Mouse (Mus musculus) intestine, postnatal 0 days (tissue): Measurements from ENCODE around the gene Aurkb. TPM values are rescaled to one million over a fixed set of nuclear protein-coding genes. Genes with fewer than 3 reads are reported as not detected.
A peak's percentile ranks its signal among the peaks of the same experiment; 100 is the strongest.

Experiments
- ATAC-seq: fragments of 200-750 bp; cut with Nextera tagmentation; 2 replicates; pipeline ENCODE4 v1.8.0; 2017; ENCODE audit warnings: mild to moderate bottlenecking, moderate TSS enrichment, moderate library complexity
- H3K27ac ChIP-seq: fragments of 300-500 bp; sonication (generic); 2 replicates; pipeline ENCODE4 v1.5.1; 2014; ENCODE audit warnings: mild to moderate bottlenecking, low read depth, low read length, moderate library complexity
- H3K27me3 ChIP-seq: fragments of 300-500 bp; sonication (generic); replicated peaks from 2 replicates; pipeline ENCODE4 v1.6.1; 2014; ENCODE audit warnings: low read length, mixed read lengths; ENCODE audit not compliant: control insufficient read depth, insufficient read depth
- H3K36me3 ChIP-seq: fragments of 300-500 bp; sonication (generic); 2 replicates; pipeline ENCODE4 v1.6.1; 2014; ENCODE audit warnings: mild to moderate bottlenecking, moderate library complexity; ENCODE audit not compliant: control insufficient read depth, insufficient read depth
- H3K4me1 ChIP-seq: fragments of 300-500 bp; sonication (generic); replicated peaks from 2 replicates; pipeline ENCODE4 v1.6.1; 2014; ENCODE audit warnings: antibody characterized with exemption, low read length, mixed read lengths; ENCODE audit not compliant: control insufficient read depth, insufficient read depth
- H3K4me2 ChIP-seq: fragments of 300-500 bp; sonication (generic); replicated peaks from 2 replicates; pipeline ENCODE4 v1.6.1; 2014; ENCODE audit warnings: low read depth, mild to moderate bottlenecking, moderate library complexity
- H3K4me3 ChIP-seq: fragments of 300-500 bp; sonication (generic); 2 replicates; pipeline ENCODE4 v1.5.1; 2014; ENCODE audit warnings: low read depth, low read length
- H3K9ac ChIP-seq: fragments of 300-500 bp; sonication (generic); 2 replicates; pipeline ENCODE4 v1.6.1; 2014; ENCODE audit warnings: mild to moderate bottlenecking, low read depth, low read length
- H3K9me3 ChIP-seq: fragments of 300-500 bp; sonication (generic); 2 replicates; pipeline ENCODE4 v1.6.1; 2016; ENCODE audit warnings: mixed run types; ENCODE audit not compliant: control insufficient read depth
- CTCF ChIP-seq: sonication (generic); IDR thresholded peaks from 2 replicates; pipeline ENCODE4 v1.5.1; 2016; ENCODE audit warnings: low read depth, mild to moderate bottlenecking, control low read depth, antibody characterized with exemption, moderate library complexity
- WGBS: fragments of 180-500 bp; shearing (Covaris S2); extraction: QIAGEN DNeasy Blood & Tissue Kit; methylation state at CpG from one replicate; pipeline ENCODE4 v1.1.7; 2014; 5-methylcytosine and 5-hydroxymethylcytosine counted together
- polyA plus RNA-seq: library from polyadenylated mRNA; unstranded; fragments of >200 nt; fragmentation: Nextera tagmentation; extraction: Ambion mirVana; gene quantifications from 2 replicates; pipeline ENCODE4 v1.2.1, GENCODE M21; 2015

Aurkb gene
- polyA plus RNA-seq, 1 experiment from 2014 or later, result 24.3 TPM

GRCm38 (mm10) chr11:69065394-69065925 lies 20.0 kb downstream of the Aurkb start:
- H3K27ac ChIP-seq, result no peak overlapping the region
- H3K9ac ChIP-seq, result no peak overlapping the region
- WGBS, result 70% methylated on average over 3 of the region's 3 CpGs
- TF ChIP-seq CTCF, result no peak
- no peaks in the 10 kb centered on the region for H3K9me3 ChIP-seq
- H3K36me3 ChIP-seq, result no peaks in the 10 kb centered on the region
- no peak overlapping the region for H3K4me3 ChIP-seq
- peak overlapping the region; percentile 69 for H3K4me2 ChIP-seq
- ATAC-seq, result no peak
- no peaks in the 10 kb centered on the region for H3K27me3 ChIP-seq
- peaks cover 13% of the 10 kb centered on the region; the same call in 1 of the 2 replicates for H3K4me1 ChIP-seq

- Histone ChIP-seq H3K27me3 (no peaks in the 10 kb centered on the region), H3K4me1 (peaks cover 9% of the 10 kb centered on the region; the same call in 1 of the 2 replicates), H3K9ac (no peak overlapping the region), H3K36me3 (no peaks in the 10 kb centered on the region), H3K4me3 (peak overlapping the region; percentile 29), H3K9me3 (no peaks in the 10 kb centered on the region), H3K4me2 (peak overlapping the region; percentile 69), H3K27ac (no peak overlapping the region)
- ATAC-seq, result no peak
- no peak for TF ChIP-seq CTCF
- 3% methylated on average over 29 of the region's 29 CpGs for WGBS
These were observed 20.9 kb downstream of the Aurkb start for GRCm38 (mm10) chr11:69066163-69066861.

- peak; percentile 90 for TF ChIP-seq CTCF
- Histone ChIP-seq H3K4me1 (peaks cover 6% of the 10 kb centered on the region; the same call in 1 of the 2 replicates), H3K9me3 (no peaks in the 10 kb centered on the region), H3K4me2 (peak overlapping the region; percentile 69), H3K9ac (no peak overlapping the region), H3K36me3 (no peaks in the 10 kb centered on the region), H3K27ac (peak overlapping the region; percentile 2; the same call in 1 of the 2 replicates), H3K27me3 (no peaks in the 10 kb centered on the region), H3K4me3 (peak overlapping the region; percentile 29; the same call in 1 of the 2 replicates)
- WGBS, result 8% methylated on average over 8 of the region's 8 CpGs
- 0 out of 2 replicates have a peak, but pooled peaks have one; percentile 5 for ATAC-seq
These were observed 21.5 kb downstream of the Aurkb start for GRCm38 (mm10) chr11:69066956-69067355.

GRCm38 (mm10) chr11:69067601-69068000 lies 22.2 kb downstream of the Aurkb start:
- Histone ChIP-seq H3K36me3 (no peaks in the 10 kb centered on the region), H3K4me2 (peak overlapping the region; percentile 69), H3K9me3 (no peaks in the 10 kb centered on the region), H3K4me3 (no peak overlapping the region; the same call in 1 of the 2 replicates), H3K27me3 (no peaks in the 10 kb centered on the region), H3K4me1 (peaks cover 6% of the 10 kb centered on the region; the same call in 1 of the 2 replicates), H3K27ac (0 out of 2 replicates have a peak overlapping the region, but pooled peaks have one; percentile 2), H3K9ac (no peak overlapping the region)
- ATAC-seq, result no peak
- WGBS, result 13% methylated on average over 6 of the region's 6 CpGs
- no peak for TF ChIP-seq CTCF

DNA sequence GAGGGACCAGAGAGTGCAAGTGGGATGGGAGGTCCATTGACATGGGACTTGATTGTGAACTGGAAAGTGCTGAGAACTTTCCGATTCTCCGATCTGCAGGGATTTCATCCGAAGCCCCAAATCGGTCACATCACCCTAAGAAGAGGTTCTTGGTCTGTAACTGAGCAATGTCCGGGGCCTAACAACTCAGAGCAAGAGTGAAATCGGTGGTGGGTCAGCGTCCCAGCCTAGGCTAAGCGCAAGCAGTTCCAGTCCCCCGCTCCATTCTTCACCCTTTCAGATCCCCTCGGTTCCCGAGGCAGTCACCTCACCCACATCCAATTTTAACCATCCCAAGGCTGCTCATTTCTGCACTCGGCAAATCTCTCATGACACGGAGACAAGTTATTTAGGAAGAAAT lies 24.6 kb downstream of the Aurkb start:
- WGBS, result 2% methylated on average over 13 of the region's 13 CpGs
- H3K4me1 ChIP-seq, result peaks cover 6% of the 10 kb centered on the region; the same call in 1 of the 2 replicates

GRCm38 (mm10) chr11:69070590-69071222 lies 25.3 kb downstream of the Aurkb start, which contains the start of gene Tmem107:
Tmem107 (plus strand) TSS chr11:69070806.
- peak within 1 kb of the TSS; percentile 57 for H3K9ac ChIP-seq
- 0 out of 2 replicates have a peak, but pooled peaks have one; percentile 32 for TF ChIP-seq CTCF
- peak within 1 kb of the TSS; percentile 69 for H3K27ac ChIP-seq
- peak; percentile 61 for ATAC-seq
- H3K9me3 ChIP-seq, result no peaks in the 10 kb centered on the region
- no peaks in the 10 kb centered on the region for H3K36me3 ChIP-seq
- H3K4me2 ChIP-seq, result peak within 1 kb of the TSS; percentile 83
- peak within 1 kb of the TSS; percentile 49 for H3K4me3 ChIP-seq
- H3K27me3 ChIP-seq, result no peaks in the 10 kb centered on the region
- peaks cover 6% of the 10 kb centered on the region; the same call in 1 of the 2 replicates for H3K4me1 ChIP-seq
- WGBS, result under 1% methylated on average over 47 of the region's 47 CpGs

More for the DNA sequence above, 24.6 kb downstream of the Aurkb start:
- H3K9ac ChIP-seq, result peak overlapping the region; percentile 57
- H3K27ac ChIP-seq, result peak overlapping the region; percentile 69
- peak overlapping the region; percentile 49 for H3K4me3 ChIP-seq
- no peaks in the 10 kb centered on the region for H3K27me3 ChIP-seq
- H3K4me2 ChIP-seq, result peak overlapping the region; percentile 83
- H3K9me3 ChIP-seq, result no peaks in the 10 kb centered on the region
- no peak for TF ChIP-seq CTCF
- ATAC-seq, result no peak
- no peaks in the 10 kb centered on the region for H3K36me3 ChIP-seq
